Mouse (Mus musculus) stomach, embryonic 16.5 days (tissue): Measurements from ENCODE around the gene Hdgfl3. TPM values are rescaled to one million over a fixed set of nuclear protein-coding genes. Genes with fewer than 3 reads are reported as not detected.

Source experiments
- ATAC-seq: fragments of 200-750 bp; cut with Nextera tagmentation; 2 replicates; pipeline ENCODE4 v1.8.0; 2017; ENCODE audit warnings: moderate number of reproducible peaks, moderate TSS enrichment; ENCODE audit not compliant: insufficient read depth, low FRiP score
- H3K27ac ChIP-seq: fragments of 300-500 bp; sonication (generic); 2 replicates; pipeline ENCODE4 v1.5.1; 2014; ENCODE audit warnings: low read length
- H3K27me3 ChIP-seq: fragments of 300-500 bp; sonication (generic); 2 replicates; pipeline ENCODE4 v1.6.1; 2014; ENCODE audit warnings: low read length, control low read depth, mixed read lengths; ENCODE audit not compliant: control insufficient read depth, insufficient read depth
- H3K36me3 ChIP-seq: fragments of 300-500 bp; sonication (generic); 2 replicates; pipeline ENCODE4 v1.6.1; 2014; ENCODE audit warnings: low read length; ENCODE audit not compliant: control insufficient read depth, insufficient read depth
- H3K4me1 ChIP-seq: fragments of 300-500 bp; sonication (generic); 2 replicates; pipeline ENCODE4 v1.6.1; 2014; ENCODE audit warnings: low read length, control low read depth, mixed read lengths; ENCODE audit not compliant: control insufficient read depth, insufficient read depth
- H3K4me2 ChIP-seq: fragments of 300-500 bp; sonication (generic); 2 replicates; pipeline ENCODE4 v1.6.1; 2014; ENCODE audit warnings: low read depth, low read length, mixed read lengths
- H3K4me3 ChIP-seq: fragments of 300-500 bp; sonication (generic); replicated peaks from 2 replicates; pipeline ENCODE4 v1.5.1; 2014; ENCODE audit warnings: mild to moderate bottlenecking, low read length
- H3K9ac ChIP-seq: fragments of 300-500 bp; sonication (generic); 2 replicates; pipeline ENCODE4 v1.6.1; 2014; ENCODE audit warnings: low read length
- H3K9me3 ChIP-seq: fragments of 300-500 bp; sonication (generic); replicated peaks from 2 replicates; pipeline ENCODE4 v1.6.1; 2016; ENCODE audit warnings: low read length, control low read depth; ENCODE audit not compliant: control insufficient read depth
- polyA plus RNA-seq: library from polyadenylated mRNA; unstranded; fragments of >200 nt; fragmentation: Nextera tagmentation; extraction: Ambion mirVana; gene quantifications from 2 replicates; pipeline ENCODE4 v1.2.1, GENCODE M21; 2015

Gene Hdgfl3
- polyA plus RNA-seq, 1 experiment from 2014 or later, result 8.9 TPM

- Histone ChIP-seq H3K4me3 (no peak overlapping the region), H3K9ac (no peak overlapping the region), H3K36me3 (no peaks in the 10 kb centered on the region), H3K27ac (no peak overlapping the region), H3K4me2 (no peak overlapping the region), H3K9me3 (no peaks in the 10 kb centered on the region), H3K27me3 (no peaks in the 10 kb centered on the region), H3K4me1 (no peaks in the 10 kb centered on the region)
- no peak for ATAC-seq
Observed at GRCm38 (mm10) chr7:81834847-81835246, 99.4 kb downstream of the Hdgfl3 start.

Other genes with a start within 250 kb of the Hdgfl3 start
- gene Homer2, start 226.9 kb downstream of the Hdgfl3 start, polyA plus RNA-seq, result 33.3 and 35.9 TPM in 2 replicates
- 134 and 136 TPM in 2 replicates for gene Ramac, start 171.5 kb downstream of the Hdgfl3 start, polyA plus RNA-seq
- gene 3110040N11Rik, start 145.0 kb downstream of the Hdgfl3 start, polyA plus RNA-seq, result 50.9 and 55.5 TPM in 2 replicates
- 33.6 and 41.2 TPM in 2 replicates for gene Btbd1, start 105.0 kb downstream of the Hdgfl3 start, polyA plus RNA-seq
- gene Gm10160, start 78.7 kb downstream of the Hdgfl3 start, polyA plus RNA-seq, result not detected in 2 replicates
- gene Tm6sf1, start 75.5 kb downstream of the Hdgfl3 start, polyA plus RNA-seq, result 9.1 and 15.2 TPM in 2 replicates
- 2.8 and 3.2 TPM in 2 replicates for gene Bnc1, start 57.8 kb upstream of the Hdgfl3 start, polyA plus RNA-seq
- gene Sh3gl3, start 239.4 kb upstream of the Hdgfl3 start, polyA plus RNA-seq, result 6.5 and 7.3 TPM in 2 replicates